19 mouse cellular contexts compared by ENCODE assay signal in genomic region chr17:80488918-80489317, GRCm38 (mm10). TPM values are rescaled to one million over a fixed set of nuclear protein-coding genes. Genes with fewer than 3 reads are reported as not detected.
DNase-seq lines count a peak whose midpoint lies in the region; ATAC-seq lines count a peak whose summit lies in the region.
"Had no signal": no experiment of that assay in that cellular context is flagged by ENCODE, and none has a peak within 500 bp of the region (broad histone marks: within the 10 kb centered on the region; RNA-seq: fewer than 3 reads in every experiment).

No protein-coding gene starts in this region.

- H3K4me1 ChIP-seq in heart, embryonic 13.5 days: peaks cover 11% of the 10 kb centered on the region
- H3K4me1 ChIP-seq in heart, embryonic 10.5 days: no peaks in the 10 kb centered on the region
- peaks cover 5% of the 10 kb centered on the region; the same call in 1 of the 2 replicates for H3K4me1 ChIP-seq in kidney, embryonic 16.5 days (ENCODE audit: insufficient read depth, low read length)
- peaks cover 5% of the 10 kb centered on the region; the same call in 1 of the 2 replicates for H3K4me1 ChIP-seq in lung, embryonic 16.5 days (replicated peaks; ENCODE audit: control insufficient read depth, insufficient read depth, low read length)
- H3K4me1 ChIP-seq: forebrain, embryonic 10.5 days; hindbrain, embryonic 12.5 days; midbrain, embryonic 15.5 days; neural tube, embryonic 12.5 days had no signal

- no peak overlapping the region for H3K9ac ChIP-seq in heart, embryonic 13.5 days
- H3K9ac ChIP-seq in kidney, embryonic 16.5 days (replicated peaks; ENCODE audit: low read length): no peak overlapping the region
- H3K9ac ChIP-seq in lung, embryonic 16.5 days (ENCODE audit: low read length): no peak overlapping the region
- H3K9ac ChIP-seq: hindbrain, embryonic 12.5 days; midbrain, embryonic 15.5 days; neural tube, embryonic 12.5 days had no signal

- H3K4me2 ChIP-seq in heart, embryonic 13.5 days: no peak overlapping the region
- H3K4me2 ChIP-seq in kidney, embryonic 16.5 days (replicated peaks; ENCODE audit: low read depth, low read length): no peak overlapping the region
- no peak overlapping the region for H3K4me2 ChIP-seq in lung, embryonic 16.5 days (ENCODE audit: low read depth, low read length)
- H3K4me2 ChIP-seq: hindbrain, embryonic 12.5 days; midbrain, embryonic 15.5 days; neural tube, embryonic 12.5 days had no signal

- H3K9me3 ChIP-seq in heart, embryonic 13.5 days: 0 out of 2 replicates have a peak, but pooled peaks cover 2% of the 10 kb centered on the region
- H3K9me3 ChIP-seq in heart, embryonic 10.5 days: no peaks in the 10 kb centered on the region
- H3K9me3 ChIP-seq in kidney, embryonic 16.5 days (ENCODE audit: low read length): no peaks in the 10 kb centered on the region
- H3K9me3 ChIP-seq in lung, embryonic 16.5 days (ENCODE audit: control insufficient read depth, low read length): no peaks in the 10 kb centered on the region
- H3K9me3 ChIP-seq: forebrain, embryonic 10.5 days; hindbrain, embryonic 12.5 days; midbrain, embryonic 15.5 days; neural tube, embryonic 12.5 days had no signal

- no peak for ATAC-seq in heart, embryonic 13.5 days (ENCODE audit: extremely low read depth, insufficient number of reproducible peaks, low FRiP score, low TSS enrichment)
- no peak for ATAC-seq in kidney, embryonic 16.5 days (ENCODE audit: low FRiP score, low TSS enrichment)
- peak; percentile 72 for ATAC-seq in lung, embryonic 16.5 days (ENCODE audit: low read depth)
- ATAC-seq: intestine, postnatal 0 days; midbrain, embryonic 15.5 days had no signal

- H3K27me3 ChIP-seq in heart, embryonic 13.5 days (replicated peaks): no peaks in the 10 kb centered on the region
- no peaks in the 10 kb centered on the region for H3K27me3 ChIP-seq in heart, embryonic 10.5 days (ENCODE audit: insufficient read depth, poor library complexity, severe bottlenecking)
- no peaks in the 10 kb centered on the region for H3K27me3 ChIP-seq in kidney, embryonic 16.5 days (ENCODE audit: insufficient read depth, low read length)
- no peaks in the 10 kb centered on the region for H3K27me3 ChIP-seq in lung, embryonic 16.5 days (ENCODE audit: control insufficient read depth, insufficient read depth, low read depth, low read length)
- H3K27me3 ChIP-seq: hindbrain, embryonic 12.5 days; midbrain, embryonic 15.5 days; neural tube, embryonic 12.5 days had no signal

- no peak for DNase-seq in heart, embryonic 10.5 days (ENCODE audit: low spot score)
- DNase-seq in kidney, adult 11 months: no peak
- DNase-seq in lung, postnatal 14 days: no peak
- no peak for DNase-seq in retina, embryonic 14.5 days (ENCODE audit: low spot score)
- DNase-seq: adrenal gland, postnatal 14 days; cerebellum, adult 9-10 months; gastrocnemius, adult 2 months; left cerebral cortex, postnatal 4 days; lung, postnatal 4 days; retina, postnatal 1 day; right cerebral cortex, postnatal 25 days had no signal

- H3K4me3 ChIP-seq in heart, embryonic 13.5 days: no peak overlapping the region
- no peak overlapping the region for H3K4me3 ChIP-seq in heart, embryonic 10.5 days
- H3K4me3 ChIP-seq in kidney, embryonic 16.5 days (ENCODE audit: low read length): no peak overlapping the region
- H3K4me3 ChIP-seq in lung, embryonic 16.5 days (ENCODE audit: low read length): no peak overlapping the region
- H3K4me3 ChIP-seq: forebrain, embryonic 10.5 days; gastrocnemius, adult 2 months; hindbrain, embryonic 12.5 days; midbrain, embryonic 15.5 days; neural tube, embryonic 12.5 days had no signal

- peak overlapping the region; percentile 69 for H3K27ac ChIP-seq in heart, embryonic 13.5 days (replicated peaks)
- H3K27ac ChIP-seq in heart, embryonic 10.5 days: no peak overlapping the region
- peak overlapping the region; percentile 56; the same call in 1 of the 2 replicates for H3K27ac ChIP-seq in kidney, embryonic 16.5 days (ENCODE audit: low read length)
- H3K27ac ChIP-seq in lung, embryonic 16.5 days (ENCODE audit: low read length): no peak overlapping the region; the same call in 1 of the 2 replicates
- H3K27ac ChIP-seq: forebrain, embryonic 10.5 days; gastrocnemius, adult 2 months; hindbrain, embryonic 12.5 days; midbrain, embryonic 15.5 days; neural tube, embryonic 12.5 days had no signal

- no peaks in the 10 kb centered on the region for H3K36me3 ChIP-seq in heart, embryonic 13.5 days
- no peaks in the 10 kb centered on the region for H3K36me3 ChIP-seq in heart, embryonic 10.5 days
- no peaks in the 10 kb centered on the region for H3K36me3 ChIP-seq in kidney, embryonic 16.5 days (ENCODE audit: insufficient read depth, low read length)
- no peaks in the 10 kb centered on the region for H3K36me3 ChIP-seq in lung, embryonic 16.5 days (ENCODE audit: control insufficient read depth, insufficient read depth, low read length)
- H3K36me3 ChIP-seq: forebrain, embryonic 10.5 days; hindbrain, embryonic 12.5 days; midbrain, embryonic 15.5 days; neural tube, embryonic 12.5 days had no signal

- WGBS in heart, embryonic 13.5 days: 50% methylated on average over 3 of the region's 3 CpGs
- 80% methylated on average over 3 of the region's 3 CpGs for whole genome bisulfite sequencing in heart, embryonic 10.5 days
- WGBS in kidney, embryonic 16.5 days: 66% methylated on average over 3 of the region's 3 CpGs
- 37% methylated on average over 3 of the region's 3 CpGs for whole genome bisulfite sequencing in lung, embryonic 16.5 days

RNA-seq across cellular contexts. Expression of gene Sos1, which starts 8.7 kb away (rescaled TPM):
- polyA plus RNA-seq in heart, embryonic 13.5 days (2015; fragmentation: Nextera tagmentation; extraction: Ambion mirVana): 2.2 TPM in 2 replicates
- polyA plus RNA-seq in heart, embryonic 10.5 days (2016; fragmentation: Nextera tagmentation; extraction: Ambion mirVana): 2.5 and 3.2 TPM in 2 replicates
- 3.9 and 4.6 TPM in 2 replicates for polyA plus RNA-seq in kidney, embryonic 16.5 days (2015; fragmentation: Nextera tagmentation; extraction: Ambion mirVana)
- polyA plus RNA-seq in lung, embryonic 16.5 days (2015; fragmentation: Nextera tagmentation; extraction: Ambion mirVana): 3.5 TPM in 2 replicates

Comparison
In these comparisons a context has a peak if more than half of its experiments do, and no peak if none do; other contexts are left out.
1. H3K27ac ChIP-seq: peak in heart, embryonic 13.5 days (single experiment) and kidney, embryonic 16.5 days (single experiment); none in heart, embryonic 10.5 days (single experiment) and lung, embryonic 16.5 days (single experiment).